Mouse (Mus musculus) midbrain, embryonic 13.5 days (tissue): ENCODE results near the gene B3gnt4. TPM values are rescaled to one million over a fixed set of nuclear protein-coding genes. Genes with fewer than 3 reads are reported as not detected.
"Not testable (repeated sequence)": the region's sequence is repeated elsewhere in the genome, so short reads cannot be mapped to it uniquely, and the experiment has no call there.

Experiments
- ATAC-seq: fragments of 200-750 bp; cut with Nextera tagmentation; 2 replicates; pipeline ENCODE4 v1.8.0; 2017; ENCODE audit warnings: mild to moderate bottlenecking, moderate TSS enrichment, moderate library complexity
- H3K27ac ChIP-seq: fragments of 300-500 bp; sonication (generic); 2 replicates; pipeline ENCODE4 v1.5.1; 2015; ENCODE audit warnings: inconsistent platforms, mild to moderate bottlenecking, moderate library complexity
- H3K27me3 ChIP-seq: fragments of 300-500 bp; sonication (generic); 2 replicates; pipeline ENCODE4 v1.6.1; 2015; ENCODE audit warnings: mild to moderate bottlenecking, inconsistent platforms
- H3K36me3 ChIP-seq: fragments of 300-500 bp; sonication (generic); 2 replicates; pipeline ENCODE4 v1.6.1; 2015; ENCODE audit warnings: mild to moderate bottlenecking, inconsistent platforms
- H3K4me1 ChIP-seq: fragments of 300-500 bp; sonication (generic); replicated peaks from 2 replicates; pipeline ENCODE4 v1.6.1; 2015; ENCODE audit warnings: inconsistent platforms
- H3K4me2 ChIP-seq: fragments of 300-500 bp; sonication (generic); replicated peaks from 2 replicates; pipeline ENCODE4 v1.6.1; 2015; ENCODE audit warnings: moderate library complexity, mild to moderate bottlenecking, inconsistent platforms
- H3K4me3 ChIP-seq: fragments of 300-500 bp; sonication (generic); replicated peaks from 2 replicates; pipeline ENCODE4 v1.5.1; 2015; ENCODE audit warnings: mild to moderate bottlenecking, inconsistent platforms
- H3K9ac ChIP-seq: fragments of 300-500 bp; sonication (generic); replicated peaks from 2 replicates; pipeline ENCODE4 v1.6.1; 2015; ENCODE audit warnings: mild to moderate bottlenecking, inconsistent platforms
- H3K9me3 ChIP-seq: fragments of 300-500 bp; sonication (generic); 2 replicates; pipeline ENCODE4 v1.6.1; 2016; ENCODE audit warnings: mild to moderate bottlenecking, inconsistent platforms
- WGBS: fragments of 180-500 bp; shearing (Covaris S2); methylation state at CpG from one replicate; pipeline ENCODE4 v1.1.7; 2015; 5-methylcytosine and 5-hydroxymethylcytosine counted together
- polyA plus RNA-seq: library from polyadenylated mRNA; unstranded; fragments of >200 nt; fragmentation: Nextera tagmentation; extraction: Ambion mirVana; gene quantifications from 2 replicates; pipeline ENCODE4 v1.2.1, GENCODE M21; 2015

B3gnt4 gene
- polyA plus RNA-seq, 1 experiment from 2014 or later = 1.5 TPM

GRCm38 (mm10) chr5:123508921-123509320 lies 1.3 kb upstream of the B3gnt4 start:
- peaks cover 18% of the 10 kb centered on the region for H3K4me1 ChIP-seq
- H3K9ac ChIP-seq = peak overlapping the region; percentile 69
- peaks cover 28% of the 10 kb centered on the region for H3K36me3 ChIP-seq
- no peak for ATAC-seq
- H3K4me3 ChIP-seq = peak overlapping the region; percentile 60
- peaks cover 13% of the 10 kb centered on the region for H3K27me3 ChIP-seq
- no peak overlapping the region for H3K27ac ChIP-seq
- peak overlapping the region; percentile 79 for H3K4me2 ChIP-seq
- no peaks in the 10 kb centered on the region for H3K9me3 ChIP-seq
- WGBS = 5% methylated on average over 12 of the region's 12 CpGs

GRCm38 (mm10) chr5:123511426-123511825 lies 1.2 kb downstream of the B3gnt4 start:
- 75% methylated on average over 3 of the region's 3 CpGs for WGBS
- H3K27ac ChIP-seq, H3K9ac ChIP-seq, H3K9me3 ChIP-seq, ATAC-seq, H3K27me3 ChIP-seq, H3K4me2 ChIP-seq, H3K4me3 ChIP-seq: not testable (repeated sequence)
- Histone ChIP-seq H3K4me1 (peaks cover 18% of the 10 kb centered on the region), H3K36me3 (peaks cover 44% of the 10 kb centered on the region)

DNA sequence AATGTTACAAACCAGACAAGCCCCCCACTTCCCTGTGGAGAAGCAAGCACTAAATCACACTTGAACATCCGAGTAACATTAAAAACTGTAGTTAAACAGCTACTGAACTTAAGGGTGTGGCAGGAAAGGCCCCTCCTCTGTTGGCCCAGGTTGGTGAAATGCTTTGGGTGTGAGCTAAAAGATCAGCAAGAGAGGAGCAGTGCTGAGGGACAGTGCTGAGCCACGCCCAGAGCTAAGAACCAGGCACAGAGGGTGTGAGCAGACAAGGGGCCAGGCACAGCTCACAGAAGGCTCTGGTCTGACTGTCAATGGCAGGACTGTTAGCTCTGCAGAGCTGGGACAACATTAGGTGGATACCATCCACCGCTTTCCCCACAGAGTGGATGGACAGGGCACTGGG lies 1.8 kb downstream of the B3gnt4 start:
- no peak overlapping the region for H3K4me2 ChIP-seq

GRCm38 (mm10) chr5:123514871-123515270 lies 4.6 kb downstream of the B3gnt4 start:
- no peak for ATAC-seq
- H3K4me1 ChIP-seq = no peaks in the 10 kb centered on the region
- H3K36me3 ChIP-seq = peaks cover 75% of the 10 kb centered on the region
- 93% methylated on average over 5 of the region's 5 CpGs for WGBS
- no peak overlapping the region for H3K9ac ChIP-seq
- H3K4me2 ChIP-seq = no peak overlapping the region
- no peaks in the 10 kb centered on the region for H3K9me3 ChIP-seq
- no peak overlapping the region for H3K4me3 ChIP-seq
- no peak overlapping the region for H3K27ac ChIP-seq
- no peaks in the 10 kb centered on the region for H3K27me3 ChIP-seq

More for the DNA sequence above, 1.8 kb downstream of the B3gnt4 start:
- H3K4me1 ChIP-seq = peaks cover 18% of the 10 kb centered on the region
- peaks cover 50% of the 10 kb centered on the region for H3K36me3 ChIP-seq
- ATAC-seq = no peak
- no peak overlapping the region for H3K27ac ChIP-seq
- H3K27me3 ChIP-seq = peaks cover 5% of the 10 kb centered on the region
- 93% methylated on average over 3 of the region's 3 CpGs for WGBS
- H3K4me3 ChIP-seq = no peak overlapping the region
- H3K9ac ChIP-seq = no peak overlapping the region
- H3K9me3 ChIP-seq = no peaks in the 10 kb centered on the region

DNA sequence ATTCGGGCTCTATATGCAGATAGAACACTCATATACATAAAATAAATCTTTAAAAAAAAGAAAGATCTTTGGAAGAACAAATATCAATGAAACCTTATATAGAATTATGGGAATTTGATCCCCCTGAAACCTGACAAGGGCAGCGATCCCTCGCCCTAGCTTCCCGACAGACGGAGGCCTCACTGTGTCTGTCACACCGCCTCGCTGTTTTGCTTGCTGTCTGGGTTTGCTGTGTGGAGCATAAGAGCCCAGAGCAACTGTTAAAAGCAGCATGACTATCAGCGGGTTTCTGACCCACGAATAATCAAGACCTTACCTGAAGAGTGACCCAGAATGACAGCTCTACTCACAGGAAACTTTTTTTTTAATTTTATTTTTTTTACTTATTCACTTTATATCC lies 10.4 kb downstream of the B3gnt4 start:
- ATAC-seq = no peak
- WGBS = 89% methylated on average over 9 of the region's 9 CpGs
- H3K4me2 ChIP-seq = no peak overlapping the region
- H3K27me3 ChIP-seq = no peaks in the 10 kb centered on the region
- no peak overlapping the region for H3K27ac ChIP-seq
- no peak overlapping the region for H3K4me3 ChIP-seq
- H3K9me3 ChIP-seq = no peaks in the 10 kb centered on the region
- peaks cover 29% of the 10 kb centered on the region for H3K4me1 ChIP-seq
- H3K9ac ChIP-seq = no peak overlapping the region
- H3K36me3 ChIP-seq = peaks cover 41% of the 10 kb centered on the region

DNA sequence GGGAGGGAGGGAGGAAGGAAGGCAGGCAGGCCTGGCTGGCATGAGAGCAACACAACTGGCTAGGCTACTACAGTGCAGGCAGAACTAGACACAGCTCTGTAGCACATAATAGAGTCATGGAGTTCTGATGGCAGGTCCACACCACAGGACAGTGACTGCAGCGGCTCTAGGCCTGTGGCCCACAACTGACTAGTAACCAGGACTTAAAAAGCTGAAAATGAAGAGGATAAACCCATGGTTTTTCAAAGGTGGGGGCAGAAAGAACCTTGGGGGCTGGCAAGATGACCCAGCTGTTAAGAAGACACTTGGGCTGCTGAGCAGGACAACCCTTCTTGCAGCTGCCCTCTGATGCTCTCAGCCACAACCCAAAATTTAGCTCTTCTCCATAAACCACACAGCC lies 11.4 kb downstream of the B3gnt4 start:
- no peak overlapping the region for H3K9ac ChIP-seq
- 94% methylated on average over 1 of the region's 1 CpGs for WGBS

GRCm38 (mm10) chr5:123522166-123522565 lies 11.9 kb downstream of the B3gnt4 start:
- ATAC-seq = no peak
- 85% methylated on average over 1 of the region's 1 CpGs for WGBS
- H3K27me3 ChIP-seq = no peaks in the 10 kb centered on the region
- no peaks in the 10 kb centered on the region for H3K9me3 ChIP-seq
- H3K4me1 ChIP-seq = peaks cover 29% of the 10 kb centered on the region
- no peak overlapping the region for H3K9ac ChIP-seq
- peaks cover 26% of the 10 kb centered on the region for H3K36me3 ChIP-seq
- H3K27ac ChIP-seq = no peak overlapping the region
- H3K4me2 ChIP-seq = no peak overlapping the region
- no peak overlapping the region for H3K4me3 ChIP-seq

More for the DNA sequence above, 11.4 kb downstream of the B3gnt4 start:
- Histone ChIP-seq H3K4me1 (peaks cover 29% of the 10 kb centered on the region), H3K36me3 (peaks cover 31% of the 10 kb centered on the region), H3K9me3 (no peaks in the 10 kb centered on the region), H3K27me3 (no peaks in the 10 kb centered on the region), H3K4me2 (no peak overlapping the region), H3K4me3 (no peak overlapping the region), H3K27ac (no peak overlapping the region)
- ATAC-seq = no peak

DNA sequence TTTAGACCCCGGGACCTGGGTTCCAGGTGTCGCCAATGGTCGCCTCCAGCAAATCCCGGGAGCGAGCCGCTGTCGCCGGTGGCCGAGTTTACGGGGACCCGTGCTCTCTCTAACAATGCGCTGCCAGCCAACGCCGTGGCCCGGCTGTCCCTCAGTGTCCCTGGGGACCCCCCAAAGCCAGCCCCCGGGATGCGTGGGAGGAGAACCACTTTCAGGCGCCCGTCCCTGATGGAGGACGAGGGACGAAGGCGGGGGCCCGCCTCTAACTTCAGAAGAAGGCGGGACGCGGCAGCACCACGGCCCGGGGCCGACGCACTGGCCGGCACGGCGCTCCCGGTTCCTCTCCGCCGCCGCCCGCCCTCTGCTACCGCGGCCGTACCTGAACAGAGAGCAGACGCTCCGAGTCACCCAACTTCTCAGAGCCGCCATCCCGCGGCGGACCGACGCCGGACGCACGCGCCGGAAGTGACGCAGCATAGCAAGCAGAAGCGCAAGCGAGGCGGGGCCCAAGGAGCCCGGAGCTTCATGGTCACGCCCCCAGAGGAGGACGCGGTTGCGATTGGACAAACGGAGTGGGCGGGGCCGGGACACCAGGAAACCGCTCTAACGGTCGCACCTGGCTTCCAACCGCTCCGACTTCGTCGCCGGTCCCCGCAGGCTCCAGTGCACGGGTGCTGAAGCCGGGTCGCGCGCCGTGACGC lies 13.6 kb downstream of the B3gnt4 start, which contains the start of gene Diablo:
TSS of gene Diablo (minus strand) at position 485 of the 701 bp plus-strand sequence.
- WGBS = under 1% methylated on average over 82 of the region's 82 CpGs
- ATAC-seq = peak; percentile 98
- Histone ChIP-seq H3K27me3 (no peaks in the 10 kb centered on the region), H3K4me1 (peaks cover 29% of the 10 kb centered on the region), H3K4me3 (peak within 1 kb of the TSS; percentile 88), H3K9ac (peak within 1 kb of the TSS; percentile 78), H3K9me3 (no peaks in the 10 kb centered on the region), H3K27ac (peak within 1 kb of the TSS; percentile 73), H3K4me2 (peak within 1 kb of the TSS; percentile 92), H3K36me3 (peaks cover 23% of the 10 kb centered on the region)

DNA sequence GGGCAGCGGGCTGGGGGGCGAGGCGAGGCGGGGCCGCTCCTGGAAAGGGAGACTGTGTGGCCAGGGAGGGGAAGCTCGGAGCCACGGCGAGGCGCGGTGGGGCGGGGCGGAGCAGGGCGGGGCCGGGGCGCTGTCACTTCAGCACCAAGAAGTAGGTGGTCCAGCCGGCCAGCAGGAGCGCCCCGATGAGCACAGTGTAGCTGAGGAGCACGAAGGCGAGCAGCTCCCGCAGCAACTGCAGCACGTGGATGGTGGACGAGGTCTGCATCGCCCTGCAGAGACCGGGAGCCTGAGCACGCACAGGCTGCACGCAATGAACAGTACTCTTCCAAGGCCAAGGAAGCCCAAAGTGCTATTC lies 14.1 kb downstream of the B3gnt4 start:
- H3K4me1 ChIP-seq = peaks cover 29% of the 10 kb centered on the region
- ATAC-seq = peak; percentile 95
- H3K27me3 ChIP-seq = no peaks in the 10 kb centered on the region
- peak overlapping the region; percentile 92 for H3K4me2 ChIP-seq
- no peaks in the 10 kb centered on the region for H3K9me3 ChIP-seq
- peak overlapping the region; percentile 88 for H3K4me3 ChIP-seq
- peaks cover 26% of the 10 kb centered on the region for H3K36me3 ChIP-seq
- H3K27ac ChIP-seq = peak overlapping the region; percentile 73
- under 1% methylated on average over 26 of the region's 27 CpGs for WGBS
- H3K9ac ChIP-seq = peak overlapping the region; percentile 62

GRCm38 (mm10) chr5:123525281-123525680 lies 15.0 kb downstream of the B3gnt4 start, which contains the start of gene Gm49027:
Gene Gm49027, minus strand, starts transcription at chr5:123525488.
- Histone ChIP-seq H3K4me3 (peak within 1 kb of the TSS; percentile 88), H3K9ac (peak within 1 kb of the TSS; percentile 62), H3K9me3 (no peaks in the 10 kb centered on the region), H3K4me1 (peaks cover 29% of the 10 kb centered on the region), H3K4me2 (peak within 1 kb of the TSS; percentile 92), H3K27me3 (no peaks in the 10 kb centered on the region), H3K27ac (peak within 1 kb of the TSS; percentile 73), H3K36me3 (peaks cover 28% of the 10 kb centered on the region)
- 85% methylated on average over 7 of the region's 7 CpGs for WGBS
- no peak for ATAC-seq

DNA sequence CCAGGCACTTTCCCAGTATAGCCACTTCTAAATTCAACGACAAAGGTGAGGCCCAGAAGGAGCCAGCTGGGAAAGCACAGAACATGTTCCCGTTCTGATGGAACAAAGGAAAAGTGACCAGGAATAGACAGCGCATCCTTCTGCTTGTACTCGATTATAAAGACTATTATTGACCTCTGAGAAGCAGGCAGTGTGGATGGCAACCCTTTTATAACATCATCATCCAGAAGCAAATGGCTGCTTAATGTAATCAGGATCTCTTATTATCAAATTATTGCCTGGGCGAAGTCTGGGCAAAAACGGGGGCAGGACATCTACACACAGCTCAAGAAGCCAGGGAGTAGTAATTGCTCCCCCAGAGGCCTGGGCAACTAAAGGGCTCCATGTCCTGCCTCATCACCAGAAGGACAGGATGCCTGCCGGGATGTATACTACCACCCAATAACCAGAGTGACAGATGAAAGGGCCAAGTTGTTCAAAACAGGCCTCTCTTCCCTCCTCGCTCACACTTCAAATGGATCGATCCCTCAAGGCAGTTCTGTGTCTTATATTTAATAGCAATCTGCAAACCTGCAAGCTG lies 15.7 kb downstream of the B3gnt4 start:
- WGBS = 91% methylated on average over 9 of the region's 9 CpGs
- no peak overlapping the region for H3K4me3 ChIP-seq

DNA sequence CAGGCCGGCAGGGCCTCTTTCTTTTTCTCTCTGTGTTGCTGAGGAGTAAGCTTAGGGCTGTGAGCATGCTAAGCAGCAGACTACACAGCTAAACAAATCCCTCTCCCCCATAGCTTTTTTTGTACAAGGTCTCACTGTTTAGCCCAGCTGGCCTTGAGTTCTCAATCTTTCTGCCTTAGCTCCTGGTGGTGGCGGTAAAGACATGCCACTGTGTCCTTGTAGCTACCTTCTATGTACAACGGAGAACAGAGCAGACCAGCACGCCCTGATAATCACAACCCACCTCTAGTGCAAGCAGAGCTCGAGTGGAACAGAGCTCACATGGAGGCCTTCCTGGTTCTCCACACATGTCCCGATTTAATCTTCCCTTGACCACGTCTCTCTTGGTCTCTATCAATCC lies 18.4 kb downstream of the B3gnt4 start:
- Histone ChIP-seq H3K9ac (no peak overlapping the region), H3K27me3 (no peaks in the 10 kb centered on the region), H3K4me1 (peaks cover 8% of the 10 kb centered on the region), H3K4me3 (no peak overlapping the region), H3K4me2 (no peak overlapping the region), H3K36me3 (peaks cover 61% of the 10 kb centered on the region), H3K9me3 (no peaks in the 10 kb centered on the region), H3K27ac (no peak overlapping the region)
- no peak for ATAC-seq
- 80% methylated on average over 7 of the region's 7 CpGs for WGBS

More for the DNA sequence above, 15.7 kb downstream of the B3gnt4 start:
- no peaks in the 10 kb centered on the region for H3K27me3 ChIP-seq
- ATAC-seq = no peak
- H3K4me1 ChIP-seq = peaks cover 29% of the 10 kb centered on the region
- H3K9ac ChIP-seq = no peak overlapping the region
- no peak overlapping the region for H3K27ac ChIP-seq
- peaks cover 34% of the 10 kb centered on the region for H3K36me3 ChIP-seq
- no peak overlapping the region for H3K4me2 ChIP-seq
- no peaks in the 10 kb centered on the region for H3K9me3 ChIP-seq
